Mouse (Mus musculus): ENCODE results near the gene Wdr46. TPM values are rescaled to one million over a fixed set of nuclear protein-coding genes. Genes with fewer than 3 reads are reported as not detected.
"Not testable (repeated sequence)": the region's sequence is repeated elsewhere in the genome, so short reads cannot be mapped to it uniquely, and the experiment has no call there.

Wdr46 gene
- polyA plus RNA-seq, 1 experiment from 2014 or later: 26.8 TPM

DNA sequence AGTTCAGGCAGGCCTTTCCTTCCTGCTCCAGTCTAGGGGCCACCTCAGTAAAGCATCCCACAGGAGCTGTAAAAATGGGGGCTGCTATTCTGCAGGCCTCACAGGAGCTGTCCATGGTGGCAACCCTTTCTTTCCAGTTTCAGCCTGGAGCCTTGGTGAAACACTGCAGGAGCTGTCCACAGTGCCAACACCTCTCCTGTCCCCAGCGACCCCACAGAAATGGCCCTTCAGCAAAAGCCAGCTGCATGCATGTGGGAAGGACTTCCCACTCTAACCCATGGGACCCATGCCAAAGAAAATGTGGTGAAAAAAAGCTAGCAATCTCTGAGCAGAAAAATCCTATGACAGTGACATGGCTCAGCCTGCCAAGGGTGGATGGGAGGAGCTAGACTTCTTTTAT, 32.2 kb downstream of the Wdr46 start:
- DNase-seq (ENCODE audit: low spot score): peak; percentile 53
- Histone ChIP-seq H3K4me1 (replicated peaks; ENCODE audit: control insufficient read depth, insufficient read depth, low read length) (no peaks in the 10 kb centered on the region), H3K36me3 (ENCODE audit: control insufficient read depth, insufficient read depth, low read length) (no peaks in the 10 kb centered on the region), H3K9ac (ENCODE audit: low read depth, low read length) (no peak overlapping the region), H3K27ac (ENCODE audit: low read depth, low read length) (no peak overlapping the region), H3K9me3 (ENCODE audit: control insufficient read depth, low read length) (no peaks in the 10 kb centered on the region), H3K27me3 (ENCODE audit: control insufficient read depth, insufficient read depth, low read length) (peaks cover 10% of the 10 kb centered on the region), H3K4me2 (replicated peaks; ENCODE audit: low read depth, low read length) (no peak overlapping the region), H3K4me3 (ENCODE audit: low read depth, low read length) (no peak overlapping the region)
- 8% methylated on average over 1 of the region's 1 CpGs for WGBS
- no peak for ATAC-seq (ENCODE audit: low FRiP score)

GRCm38 (mm10) chr17:33973572-33973971, 33.1 kb downstream of the Wdr46 start:
- no peaks in the 10 kb centered on the region for H3K36me3 ChIP-seq (ENCODE audit: control insufficient read depth, insufficient read depth, low read length)
- no peaks in the 10 kb centered on the region for H3K4me1 ChIP-seq (replicated peaks; ENCODE audit: control insufficient read depth, insufficient read depth, low read length)
- no peak overlapping the region for H3K9ac ChIP-seq (ENCODE audit: low read depth, low read length)
- H3K27me3 ChIP-seq (ENCODE audit: control insufficient read depth, insufficient read depth, low read length): peaks cover 19% of the 10 kb centered on the region
- H3K4me3 ChIP-seq (ENCODE audit: low read depth, low read length): no peak overlapping the region
- ATAC-seq (ENCODE audit: low FRiP score) (no peak), DNase-seq (ENCODE audit: low spot score) (no peak)
- no peak overlapping the region for H3K27ac ChIP-seq (ENCODE audit: low read depth, low read length)
- WGBS: 62% methylated on average over 3 of the region's 3 CpGs
- H3K9me3 ChIP-seq (ENCODE audit: control insufficient read depth, low read length): no peaks in the 10 kb centered on the region
- no peak overlapping the region for H3K4me2 ChIP-seq (replicated peaks; ENCODE audit: low read depth, low read length)

DNA sequence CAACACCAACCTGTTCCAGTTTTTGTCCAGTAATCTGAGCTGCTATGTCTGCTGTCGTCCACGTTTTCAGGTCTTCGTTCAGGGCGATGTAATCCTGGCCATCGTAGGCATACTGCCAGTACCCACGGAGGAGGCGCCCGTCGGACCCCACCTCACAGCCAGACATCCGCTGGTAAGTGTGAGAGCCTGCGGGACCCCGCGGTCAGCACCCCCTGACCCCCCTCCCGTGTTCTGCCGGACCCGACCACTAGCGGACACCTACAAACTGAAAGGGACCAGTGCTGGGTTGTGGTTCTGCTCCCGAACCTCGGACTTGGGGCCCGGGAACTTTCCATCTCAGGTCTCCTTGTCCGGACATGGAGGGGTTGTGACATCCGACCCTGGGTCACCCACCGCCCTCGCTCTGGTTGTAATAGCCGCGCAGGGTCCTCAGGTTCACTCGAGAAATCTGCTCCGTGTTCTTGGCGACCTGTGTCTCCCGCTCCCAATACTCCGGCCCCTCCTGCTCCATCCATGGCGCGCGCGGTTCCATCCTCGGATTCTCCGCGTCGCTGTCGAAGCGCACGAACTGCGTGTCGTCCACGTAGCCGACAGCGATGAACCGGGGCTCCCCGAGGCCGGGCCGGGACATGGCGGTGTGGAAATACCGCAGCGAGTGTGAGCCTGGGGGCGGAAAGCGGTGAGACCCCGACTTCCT, 37.5 kb downstream of the Wdr46 start:
- H3K9me3 ChIP-seq (ENCODE audit: control insufficient read depth, low read length): no peaks in the 10 kb centered on the region
- no peak overlapping the region for H3K27ac ChIP-seq (ENCODE audit: low read depth, low read length)
- ATAC-seq (ENCODE audit: low FRiP score) (no peak), DNase-seq (ENCODE audit: low spot score) (peak; percentile 6)
- 2% methylated on average over 57 of the region's 57 CpGs for WGBS
- no peaks in the 10 kb centered on the region for H3K4me1 ChIP-seq (replicated peaks; ENCODE audit: control insufficient read depth, insufficient read depth, low read length)
- no peaks in the 10 kb centered on the region for H3K36me3 ChIP-seq (ENCODE audit: control insufficient read depth, insufficient read depth, low read length)
- H3K4me3 ChIP-seq (ENCODE audit: low read depth, low read length): peak overlapping the region; percentile 23
- peak overlapping the region; percentile 47 for H3K4me2 ChIP-seq (replicated peaks; ENCODE audit: low read depth, low read length)
- no peak overlapping the region for H3K9ac ChIP-seq (ENCODE audit: low read depth, low read length)
- H3K27me3 ChIP-seq (ENCODE audit: control insufficient read depth, insufficient read depth, low read length): peaks cover 30% of the 10 kb centered on the region

GRCm38 (mm10) chr17:33978631-33979031, 38.2 kb downstream of the Wdr46 start:
- Histone ChIP-seq H3K27me3 (ENCODE audit: control insufficient read depth, insufficient read depth, low read length) (peaks cover 30% of the 10 kb centered on the region), H3K9ac (ENCODE audit: low read depth, low read length) (no peak overlapping the region), H3K9me3 (ENCODE audit: control insufficient read depth, low read length) (no peaks in the 10 kb centered on the region), H3K4me2 (replicated peaks; ENCODE audit: low read depth, low read length) (peak overlapping the region; percentile 47), H3K4me1 (replicated peaks; ENCODE audit: control insufficient read depth, insufficient read depth, low read length) (no peaks in the 10 kb centered on the region), H3K27ac (ENCODE audit: low read depth, low read length) (no peak overlapping the region), H3K4me3 (ENCODE audit: low read depth, low read length) (peak overlapping the region; percentile 23), H3K36me3 (ENCODE audit: control insufficient read depth, insufficient read depth, low read length) (no peaks in the 10 kb centered on the region)
- 0% methylated on average over 17 of the region's 17 CpGs for WGBS
- peak; percentile 31 for DNase-seq (ENCODE audit: low spot score)
- ATAC-seq (ENCODE audit: low FRiP score): 0 out of 2 replicates have a peak, but pooled peaks have one; percentile 20

GRCm38 (mm10) chr17:33979512-33980050, 39.1 kb downstream of the Wdr46 start:
- H3K9ac ChIP-seq (ENCODE audit: low read depth, low read length): no peak overlapping the region
- 83% methylated on average over 6 of the region's 6 CpGs for WGBS

GRCm38 (mm10) chr17:33980181-33981035, 39.9 kb downstream of the Wdr46 start:
- no peak overlapping the region for H3K27ac ChIP-seq (ENCODE audit: low read depth, low read length)
- H3K36me3 ChIP-seq (ENCODE audit: control insufficient read depth, insufficient read depth, low read length): no peaks in the 10 kb centered on the region
- H3K4me2 ChIP-seq (replicated peaks; ENCODE audit: low read depth, low read length): no peak overlapping the region
- DNase-seq (ENCODE audit: low spot score) (no peak), ATAC-seq (ENCODE audit: low FRiP score) (no peak)
- no peaks in the 10 kb centered on the region for H3K4me1 ChIP-seq (replicated peaks; ENCODE audit: control insufficient read depth, insufficient read depth, low read length)
- 78% methylated on average over 19 of the region's 19 CpGs for WGBS
- no peak overlapping the region for H3K9ac ChIP-seq (ENCODE audit: low read depth, low read length)
- H3K4me3 ChIP-seq (ENCODE audit: low read depth, low read length): no peak overlapping the region
- peaks cover 30% of the 10 kb centered on the region for H3K27me3 ChIP-seq (ENCODE audit: control insufficient read depth, insufficient read depth, low read length)
- no peaks in the 10 kb centered on the region for H3K9me3 ChIP-seq (ENCODE audit: control insufficient read depth, low read length)

More at GRCm38 (mm10) chr17:33979512-33980050, 39.1 kb downstream of the Wdr46 start:
- no peak for ATAC-seq (ENCODE audit: low FRiP score)
- no peak overlapping the region for H3K4me2 ChIP-seq (replicated peaks; ENCODE audit: low read depth, low read length)
- H3K27ac ChIP-seq (ENCODE audit: low read depth, low read length): no peak overlapping the region
- no peaks in the 10 kb centered on the region for H3K36me3 ChIP-seq (ENCODE audit: control insufficient read depth, insufficient read depth, low read length)
- no peak for DNase-seq (ENCODE audit: low spot score)
- peaks cover 30% of the 10 kb centered on the region for H3K27me3 ChIP-seq (ENCODE audit: control insufficient read depth, insufficient read depth, low read length)
- no peaks in the 10 kb centered on the region for H3K4me1 ChIP-seq (replicated peaks; ENCODE audit: control insufficient read depth, insufficient read depth, low read length)
- H3K4me3 ChIP-seq (ENCODE audit: low read depth, low read length): no peak overlapping the region
- H3K9me3 ChIP-seq (ENCODE audit: control insufficient read depth, low read length): no peaks in the 10 kb centered on the region

GRCm38 (mm10) chr17:33981192-33981909, 40.9 kb downstream of the Wdr46 start:
- 2% methylated on average over 27 of the region's 27 CpGs for WGBS
- Histone ChIP-seq H3K4me3 (ENCODE audit: low read depth, low read length) (peak overlapping the region; percentile 44), H3K4me2 (replicated peaks; ENCODE audit: low read depth, low read length) (peak overlapping the region; percentile 56), H3K9ac (ENCODE audit: low read depth, low read length) (peak overlapping the region; percentile 50; the same call in 1 of the 2 replicates), H3K27me3 (ENCODE audit: control insufficient read depth, insufficient read depth, low read length) (peaks cover 30% of the 10 kb centered on the region), H3K27ac (ENCODE audit: low read depth, low read length) (peak overlapping the region; percentile 70)
- ATAC-seq (ENCODE audit: low FRiP score) (peak; percentile 92), DNase-seq (ENCODE audit: low spot score) (peak; percentile 93)
- not testable (repeated sequence) for H3K4me1 ChIP-seq (replicated peaks; ENCODE audit: control insufficient read depth, insufficient read depth, low read length); H3K9me3 ChIP-seq (ENCODE audit: control insufficient read depth, low read length); H3K36me3 ChIP-seq (ENCODE audit: control insufficient read depth, insufficient read depth, low read length)

DNA sequence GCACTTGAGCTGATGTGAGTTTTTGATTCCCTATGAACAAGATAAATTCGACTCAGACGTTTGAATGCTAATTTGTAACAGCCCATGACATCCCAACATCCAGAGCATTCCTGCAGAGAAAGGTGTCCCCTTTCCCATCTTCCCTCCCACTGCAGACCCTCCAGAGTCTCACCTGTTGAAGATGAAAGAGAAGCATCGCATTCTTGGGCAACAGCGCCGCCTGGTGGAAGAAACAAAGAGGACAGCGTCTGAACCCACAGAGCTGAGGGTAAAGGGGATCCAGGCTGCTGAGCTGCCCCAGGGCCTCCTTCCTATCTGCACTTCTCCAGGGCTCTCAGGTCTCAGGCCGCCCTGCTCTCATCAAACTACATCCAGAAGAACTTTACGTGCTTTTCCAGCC, 41.7 kb downstream of the Wdr46 start:
- 11% methylated on average over 8 of the region's 8 CpGs for WGBS
- not testable (repeated sequence) for H3K4me1 ChIP-seq (replicated peaks; ENCODE audit: control insufficient read depth, insufficient read depth, low read length); ATAC-seq (ENCODE audit: low FRiP score); H3K4me3 ChIP-seq (ENCODE audit: low read depth, low read length); H3K27ac ChIP-seq (ENCODE audit: low read depth, low read length); H3K4me2 ChIP-seq (replicated peaks; ENCODE audit: low read depth, low read length); H3K36me3 ChIP-seq (ENCODE audit: control insufficient read depth, insufficient read depth, low read length); H3K9me3 ChIP-seq (ENCODE audit: control insufficient read depth, low read length); H3K9ac ChIP-seq (ENCODE audit: low read depth, low read length)
- H3K27me3 ChIP-seq (ENCODE audit: control insufficient read depth, insufficient read depth, low read length): peaks cover 25% of the 10 kb centered on the region
- DNase-seq (ENCODE audit: low spot score): peak; percentile 80
